Mouse (Mus musculus) brain, embryonic 14.5 days (tissue): ENCODE measurements at regions not wholly inside any gene's neighbourhood (a gene's known extent, or its start where the extent isn't known, plus 50 kb on each side); places are given as distances from the start of the nearest gene placed in this dataset.

ENCODE experiments used
- CTCF ChIP-seq: fragments of 200-500 bp; IDR thresholded peaks from 2 replicates; pipeline ENCODE4 v1.5.1; 2012; ENCODE audit warnings: inconsistent platforms, mild to moderate bottlenecking, moderate library complexity, borderline replicate concordance; ENCODE audit not compliant: insufficient read depth, insufficient read length; ENCODE audit errors: extremely low read depth
- POLR2A ChIP-seq: fragments of 200-500 bp; IDR thresholded peaks from 2 replicates; pipeline ENCODE4 v1.6.1; 2012; ENCODE audit warnings: mild to moderate bottlenecking, inconsistent platforms, borderline replicate concordance; ENCODE audit not compliant: poor library complexity, insufficient read depth, insufficient read length, severe bottlenecking; ENCODE audit errors: extremely low read depth

DNA sequence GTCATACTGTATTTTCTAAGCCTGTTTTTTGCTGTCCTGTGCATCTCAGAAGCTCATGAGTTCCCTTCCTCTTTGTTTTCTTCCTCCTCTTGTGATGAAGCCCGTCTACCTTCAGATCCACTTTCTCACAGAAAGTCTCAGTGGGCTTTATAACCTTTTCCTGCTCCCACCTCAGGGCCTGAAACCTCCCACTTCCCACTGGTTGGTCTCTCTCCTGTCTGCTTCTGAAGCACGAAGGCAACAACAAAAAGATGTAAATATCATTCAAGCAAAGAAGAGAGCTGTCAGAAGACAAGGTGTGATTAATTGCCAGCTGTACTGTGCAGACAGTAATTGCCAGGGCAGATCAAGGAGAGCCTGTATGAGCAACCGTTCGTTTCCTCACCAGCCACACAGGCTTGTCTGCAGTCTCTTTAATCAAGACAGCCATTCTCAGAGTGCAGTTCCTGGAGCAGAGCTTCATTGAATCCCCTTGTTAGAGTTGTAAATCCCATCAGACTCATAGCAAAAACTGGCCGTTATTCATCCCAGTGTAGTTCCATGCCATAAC is 80.0 kb upstream of the Mark1 start:
- TF ChIP-seq CTCF (no peak), POLR2A (no peak)
